Mouse (Mus musculus): ENCODE data around the gene Atf6b. TPM values are rescaled to one million over a fixed set of nuclear protein-coding genes. Genes with fewer than 3 reads are reported as not detected.

Gene Atf6b
- 72.0 and 76.7 TPM in 2 replicates for polyA plus RNA-seq (2015; fragmentation: Nextera tagmentation; extraction: Ambion mirVana)

GRCm38 (mm10) chr17:34646906-34647787 lies at the start of gene Atf6b:
Gene Atf6b, plus strand, starts transcription at chr17:34647146.
- peak; percentile 97 for ATAC-seq (ENCODE audit: insufficient read depth, low FRiP score, low read depth)
- no peaks in the 10 kb centered on the region for H3K9me3 ChIP-seq
- H3K27ac ChIP-seq, result peak within 1 kb of the TSS; percentile 9; the same call in 1 of the 2 replicates
- H3K4me3 ChIP-seq (replicated peaks), result peak within 1 kb of the TSS; percentile 72
- H3K4me2 ChIP-seq, result peak within 1 kb of the TSS; percentile 85
- under 1% methylated on average over 66 of the region's 66 CpGs for WGBS
- peaks cover 26% of the 10 kb centered on the region for H3K4me1 ChIP-seq
- peaks cover 12% of the 10 kb centered on the region for H3K36me3 ChIP-seq
- no peaks in the 10 kb centered on the region for H3K27me3 ChIP-seq (replicated peaks)
- H3K9ac ChIP-seq, result peak within 1 kb of the TSS; percentile 79

GRCm38 (mm10) chr17:34597566-34598095 lies 49.3 kb upstream of the Atf6b start, which contains the start of gene Ager:
Gene Ager, plus strand, starts transcription at chr17:34597862.
- Histone ChIP-seq H3K4me2 (no peak within 1 kb of the TSS), H3K4me3 (replicated peaks) (no peak within 1 kb of the TSS), H3K36me3 (peaks cover 26% of the 10 kb centered on the region), H3K4me1 (peaks cover 44% of the 10 kb centered on the region), H3K27me3 (replicated peaks) (no peaks in the 10 kb centered on the region), H3K9ac (0 out of 2 replicates have a peak within 1 kb of the TSS, but pooled peaks have one; percentile 6), H3K9me3 (no peaks in the 10 kb centered on the region), H3K27ac (peak within 1 kb of the TSS; percentile 31; the same call in 1 of the 2 replicates)
- ATAC-seq (ENCODE audit: insufficient read depth, low FRiP score, low read depth), result no peak
- WGBS, result 14% methylated on average over 6 of the region's 6 CpGs

GRCm38 (mm10) chr17:34599891-34600290 lies 47.1 kb upstream of the Atf6b start:
- no peak overlapping the region for H3K27ac ChIP-seq
- no peaks in the 10 kb centered on the region for H3K27me3 ChIP-seq (replicated peaks)
- ATAC-seq (ENCODE audit: insufficient read depth, low FRiP score, low read depth), result no peak
- no peaks in the 10 kb centered on the region for H3K9me3 ChIP-seq
- H3K4me3 ChIP-seq (replicated peaks), result no peak overlapping the region
- no peak overlapping the region for H3K4me2 ChIP-seq
- 72% methylated on average over 9 of the region's 9 CpGs for WGBS
- peaks cover 20% of the 10 kb centered on the region for H3K36me3 ChIP-seq
- no peak overlapping the region for H3K9ac ChIP-seq
- H3K4me1 ChIP-seq, result peaks cover 42% of the 10 kb centered on the region

- no peak overlapping the region for H3K4me3 ChIP-seq (replicated peaks)
- H3K27ac ChIP-seq, result no peak overlapping the region
- no peak for ATAC-seq (ENCODE audit: insufficient read depth, low FRiP score, low read depth)
- 83% methylated on average over 12 of the region's 12 CpGs for WGBS
- peaks cover 40% of the 10 kb centered on the region for H3K4me1 ChIP-seq
- peak overlapping the region; percentile 88; the same call in 1 of the 2 replicates for H3K4me2 ChIP-seq
- no peaks in the 10 kb centered on the region for H3K9me3 ChIP-seq
- no peak overlapping the region for H3K9ac ChIP-seq
- peaks cover 12% of the 10 kb centered on the region for H3K36me3 ChIP-seq
- H3K27me3 ChIP-seq (replicated peaks), result no peaks in the 10 kb centered on the region
Measured at GRCm38 (mm10) chr17:34601796-34602195, 45.1 kb upstream of the Atf6b start.

- Histone ChIP-seq H3K27me3 (replicated peaks) (no peaks in the 10 kb centered on the region), H3K27ac (peak within 1 kb of the TSS; percentile 91), H3K4me1 (peaks cover 42% of the 10 kb centered on the region), H3K4me3 (replicated peaks) (peak within 1 kb of the TSS; percentile 80), H3K36me3 (peaks cover 15% of the 10 kb centered on the region), H3K9me3 (no peaks in the 10 kb centered on the region), H3K9ac (peak within 1 kb of the TSS; percentile 67), H3K4me2 (peak within 1 kb of the TSS; percentile 88)
- WGBS, result under 1% methylated on average over 30 of the region's 30 CpGs
- peak; percentile 95 for ATAC-seq (ENCODE audit: insufficient read depth, low FRiP score, low read depth)
Measured at GRCm38 (mm10) chr17:34603375-34604060, 43.4 kb upstream of the Atf6b start, which contains the start of gene Rnf5. Gene Rnf5, minus strand, starts transcription at chr17:34603690.

GRCm38 (mm10) chr17:34604061-34604508 lies 42.9 kb upstream of the Atf6b start, which contains the start of gene Agpat1:
Gene Agpat1, plus strand, starts transcription at chr17:34604262.
- ATAC-seq (ENCODE audit: insufficient read depth, low FRiP score, low read depth), result peak; percentile 86
- 0% methylated on average over 34 of the region's 35 CpGs for WGBS

GRCm38 (mm10) chr17:34604511-34605237 lies 42.3 kb upstream of the Atf6b start:
- H3K27ac ChIP-seq, result peak overlapping the region; percentile 91
- H3K4me1 ChIP-seq, result peaks cover 42% of the 10 kb centered on the region
- H3K4me2 ChIP-seq, result peak overlapping the region; percentile 85
- peaks cover 15% of the 10 kb centered on the region for H3K36me3 ChIP-seq
- H3K9ac ChIP-seq, result peak overlapping the region; percentile 13; the same call in 1 of the 2 replicates
- no peaks in the 10 kb centered on the region for H3K27me3 ChIP-seq (replicated peaks)
- no peak for ATAC-seq (ENCODE audit: insufficient read depth, low FRiP score, low read depth)
- WGBS, result 15% methylated on average over 24 of the region's 24 CpGs
- peak overlapping the region; percentile 80 for H3K4me3 ChIP-seq (replicated peaks)
- H3K9me3 ChIP-seq, result no peaks in the 10 kb centered on the region

More at GRCm38 (mm10) chr17:34604061-34604508, 42.9 kb upstream of the Atf6b start, which contains the start of gene Agpat1:
- Histone ChIP-seq H3K9me3 (no peaks in the 10 kb centered on the region), H3K4me1 (peaks cover 42% of the 10 kb centered on the region), H3K27me3 (replicated peaks) (no peaks in the 10 kb centered on the region), H3K36me3 (peaks cover 15% of the 10 kb centered on the region), H3K9ac (peak within 1 kb of the TSS; percentile 67), H3K4me3 (replicated peaks) (peak within 1 kb of the TSS; percentile 80), H3K4me2 (peak within 1 kb of the TSS; percentile 88), H3K27ac (peak within 1 kb of the TSS; percentile 91)

GRCm38 (mm10) chr17:34605609-34606008 lies 41.3 kb upstream of the Atf6b start:
- peak overlapping the region; percentile 85 for H3K4me2 ChIP-seq
- WGBS, result under 1% methylated on average over 25 of the region's 30 CpGs
- H3K9ac ChIP-seq, result peak overlapping the region; percentile 89
- H3K9me3 ChIP-seq, result no peaks in the 10 kb centered on the region
- peak; percentile 32 for ATAC-seq (ENCODE audit: insufficient read depth, low FRiP score, low read depth)
- H3K27ac ChIP-seq, result peak overlapping the region; percentile 91
- H3K4me1 ChIP-seq, result peaks cover 42% of the 10 kb centered on the region
- H3K4me3 ChIP-seq (replicated peaks), result peak overlapping the region; percentile 80
- H3K27me3 ChIP-seq (replicated peaks), result no peaks in the 10 kb centered on the region
- peaks cover 13% of the 10 kb centered on the region for H3K36me3 ChIP-seq

GRCm38 (mm10) chr17:34606186-34607039 lies 40.5 kb upstream of the Atf6b start:
- Histone ChIP-seq H3K27me3 (replicated peaks) (no peaks in the 10 kb centered on the region), H3K9me3 (no peaks in the 10 kb centered on the region)
- WGBS, result 11% methylated on average over 32 of the region's 32 CpGs

GRCm38 (mm10) chr17:34607997-34608396 lies 38.9 kb upstream of the Atf6b start:
- H3K4me2 ChIP-seq, result no peak overlapping the region
- peaks cover 26% of the 10 kb centered on the region for H3K36me3 ChIP-seq
- H3K27me3 ChIP-seq (replicated peaks), result no peaks in the 10 kb centered on the region
- H3K27ac ChIP-seq, result no peak overlapping the region
- no peaks in the 10 kb centered on the region for H3K9me3 ChIP-seq
- ATAC-seq (ENCODE audit: insufficient read depth, low FRiP score, low read depth), result no peak
- 78% methylated on average over 7 of the region's 7 CpGs for whole genome bisulfite sequencing
- no peak overlapping the region for H3K9ac ChIP-seq
- peaks cover 30% of the 10 kb centered on the region for H3K4me1 ChIP-seq
- no peak overlapping the region for H3K4me3 ChIP-seq (replicated peaks)

More at GRCm38 (mm10) chr17:34606186-34607039, 40.5 kb upstream of the Atf6b start:
- Histone ChIP-seq H3K36me3 (peaks cover 18% of the 10 kb centered on the region), H3K9ac (peak overlapping the region; percentile 89), H3K27ac (peak overlapping the region; percentile 84), H3K4me3 (replicated peaks) (peak overlapping the region; percentile 80), H3K4me2 (peak overlapping the region; percentile 85), H3K4me1 (peaks cover 42% of the 10 kb centered on the region)
- ATAC-seq (ENCODE audit: insufficient read depth, low FRiP score, low read depth), result no peak
